Mouse (Mus musculus): ENCODE data around the gene Ksr1. TPM values are rescaled to one million over a fixed set of nuclear protein-coding genes. Genes with fewer than 3 reads are reported as not detected.

Gene Ksr1
- polyA plus RNA-seq, 1 experiment, result 4.8 TPM

GRCm38 (mm10) chr11:79185683-79186082 is 39.5 kb upstream of the Ksr1 start:
- Histone ChIP-seq H3K79me2 (ENCODE audit: control insufficient read depth, insufficient read depth) (no peaks in the 10 kb centered on the region), H3K79me3 (ENCODE audit: low read depth) (no peaks in the 10 kb centered on the region), H3K4me3 (ENCODE audit: insufficient read depth, poor library complexity, severe bottlenecking) (no peak overlapping the region), H3ac (ENCODE audit: control insufficient read depth, insufficient read length, low read depth) (no peak overlapping the region), H3K27me3 (ENCODE audit: control insufficient read depth, insufficient read depth, insufficient read length) (no peaks in the 10 kb centered on the region), H3K36me3 (ENCODE audit: control insufficient read depth, insufficient read depth) (no peaks in the 10 kb centered on the region)
- TF ChIP-seq MYOG (IDR thresholded peaks at IDR 0.05; ENCODE audit: control insufficient read depth, extremely low read depth, insufficient read length), result no peak
- no peak for TF ChIP-seq MAX (IDR thresholded peaks at IDR 0.05)
- no peak for TF ChIP-seq CTCF (IDR thresholded peaks at IDR 0.05; ENCODE audit: control insufficient read depth, insufficient read depth, insufficient read length)

- Histone ChIP-seq H3ac (ENCODE audit: control insufficient read depth, insufficient read length, low read depth) (no peak overlapping the region), H3K79me3 (ENCODE audit: low read depth) (no peaks in the 10 kb centered on the region), H3K79me2 (ENCODE audit: control insufficient read depth, insufficient read depth) (no peaks in the 10 kb centered on the region), H3K36me3 (ENCODE audit: control insufficient read depth, insufficient read depth) (no peaks in the 10 kb centered on the region), H3K4me3 (ENCODE audit: insufficient read depth, poor library complexity, severe bottlenecking) (no peak overlapping the region), H3K27me3 (ENCODE audit: control insufficient read depth, insufficient read depth, insufficient read length) (no peaks in the 10 kb centered on the region)
- TF ChIP-seq MYOG (IDR thresholded peaks at IDR 0.05; ENCODE audit: control insufficient read depth, extremely low read depth, insufficient read length) (no peak), CTCF (IDR thresholded peaks at IDR 0.05; ENCODE audit: control insufficient read depth, insufficient read depth, insufficient read length) (no peak), USF1 (IDR thresholded peaks at IDR 0.05; ENCODE audit: low read depth) (no peak), CEBPB (IDR thresholded peaks at IDR 0.05; ENCODE audit: low read depth) (no peak), MYOD1 (IDR thresholded peaks at IDR 0.05; ENCODE audit: control insufficient read depth, insufficient read length, low read depth) (no peak), MAX (IDR thresholded peaks at IDR 0.05) (no peak), FOSL1 (IDR thresholded peaks at IDR 0.05; ENCODE audit: insufficient read depth, low read length, poor library complexity, severe bottlenecking) (no peak)
Measured at GRCm38 (mm10) chr11:79184126-79184888, 38.1 kb upstream of the Ksr1 start.

- Histone ChIP-seq H3K79me3 (ENCODE audit: low read depth) (no peaks in the 10 kb centered on the region), H3K4me3 (ENCODE audit: insufficient read depth, poor library complexity, severe bottlenecking) (no peak overlapping the region), H3ac (ENCODE audit: control insufficient read depth, insufficient read length, low read depth) (no peak overlapping the region), H3K36me3 (ENCODE audit: control insufficient read depth, insufficient read depth) (no peaks in the 10 kb centered on the region), H3K27me3 (ENCODE audit: control insufficient read depth, insufficient read depth, insufficient read length) (no peaks in the 10 kb centered on the region), H3K79me2 (ENCODE audit: control insufficient read depth, insufficient read depth) (no peaks in the 10 kb centered on the region)
- TF ChIP-seq MAX (IDR thresholded peaks at IDR 0.05), result no peak
- no peak for TF ChIP-seq USF1 (IDR thresholded peaks at IDR 0.05; ENCODE audit: low read depth)
- no peak for TF ChIP-seq CEBPB (IDR thresholded peaks at IDR 0.05; ENCODE audit: low read depth)
- TF ChIP-seq MYOG (IDR thresholded peaks at IDR 0.05; ENCODE audit: control insufficient read depth, extremely low read depth, insufficient read length), result no peak
- TF ChIP-seq MYOD1 (IDR thresholded peaks at IDR 0.05; ENCODE audit: control insufficient read depth, insufficient read length, low read depth), result no peak
- no peak for TF ChIP-seq FOSL1 (IDR thresholded peaks at IDR 0.05; ENCODE audit: insufficient read depth, low read length, poor library complexity, severe bottlenecking)
- no peak for TF ChIP-seq CTCF (IDR thresholded peaks at IDR 0.05; ENCODE audit: control insufficient read depth, insufficient read depth, insufficient read length)
Measured at GRCm38 (mm10) chr11:79183400-79183799, 37.2 kb upstream of the Ksr1 start.

GRCm38 (mm10) chr11:79182881-79183280 is 36.7 kb upstream of the Ksr1 start:
- H3K79me2 ChIP-seq (ENCODE audit: control insufficient read depth, insufficient read depth), result no peaks in the 10 kb centered on the region
- H3ac ChIP-seq (ENCODE audit: control insufficient read depth, insufficient read length, low read depth), result no peak overlapping the region
- TF ChIP-seq MYOD1 (IDR thresholded peaks at IDR 0.05; ENCODE audit: control insufficient read depth, insufficient read length, low read depth) (no peak), MYOG (IDR thresholded peaks at IDR 0.05; ENCODE audit: control insufficient read depth, extremely low read depth, insufficient read length) (no peak), CEBPB (IDR thresholded peaks at IDR 0.05; ENCODE audit: low read depth) (no peak), USF1 (IDR thresholded peaks at IDR 0.05; ENCODE audit: low read depth) (no peak), FOSL1 (IDR thresholded peaks at IDR 0.05; ENCODE audit: insufficient read depth, low read length, poor library complexity, severe bottlenecking) (no peak), CTCF (IDR thresholded peaks at IDR 0.05; ENCODE audit: control insufficient read depth, insufficient read depth, insufficient read length) (no peak), MAX (IDR thresholded peaks at IDR 0.05) (no peak)
- H3K4me3 ChIP-seq (ENCODE audit: insufficient read depth, poor library complexity, severe bottlenecking), result no peak overlapping the region
- no peaks in the 10 kb centered on the region for H3K36me3 ChIP-seq (ENCODE audit: control insufficient read depth, insufficient read depth)
- no peaks in the 10 kb centered on the region for H3K79me3 ChIP-seq (ENCODE audit: low read depth)
- no peaks in the 10 kb centered on the region for H3K27me3 ChIP-seq (ENCODE audit: control insufficient read depth, insufficient read depth, insufficient read length)

- H3ac ChIP-seq (ENCODE audit: control insufficient read depth, insufficient read length, low read depth), result no peak overlapping the region
- H3K27me3 ChIP-seq (ENCODE audit: control insufficient read depth, insufficient read depth, insufficient read length), result no peaks in the 10 kb centered on the region
- H3K79me2 ChIP-seq (ENCODE audit: control insufficient read depth, insufficient read depth), result no peaks in the 10 kb centered on the region
- no peaks in the 10 kb centered on the region for H3K36me3 ChIP-seq (ENCODE audit: control insufficient read depth, insufficient read depth)
- TF ChIP-seq MAX (IDR thresholded peaks at IDR 0.05) (no peak), MYOG (IDR thresholded peaks at IDR 0.05; ENCODE audit: control insufficient read depth, extremely low read depth, insufficient read length) (no peak), USF1 (IDR thresholded peaks at IDR 0.05; ENCODE audit: low read depth) (no peak), CTCF (IDR thresholded peaks at IDR 0.05; ENCODE audit: control insufficient read depth, insufficient read depth, insufficient read length) (no peak), CEBPB (IDR thresholded peaks at IDR 0.05; ENCODE audit: low read depth) (no peak), FOSL1 (IDR thresholded peaks at IDR 0.05; ENCODE audit: insufficient read depth, low read length, poor library complexity, severe bottlenecking) (no peak), MYOD1 (IDR thresholded peaks at IDR 0.05; ENCODE audit: control insufficient read depth, insufficient read length, low read depth) (no peak)
- no peaks in the 10 kb centered on the region for H3K79me3 ChIP-seq (ENCODE audit: low read depth)
- no peak overlapping the region for H3K4me3 ChIP-seq (ENCODE audit: insufficient read depth, poor library complexity, severe bottlenecking)
Measured at GRCm38 (mm10) chr11:79181914-79182313, 35.7 kb upstream of the Ksr1 start.
